Mouse (Mus musculus): ENCODE measurements around the gene Nckipsd. TPM values are rescaled to one million over a fixed set of nuclear protein-coding genes. Genes with fewer than 3 reads are reported as not detected.
A peak's percentile ranks its signal among the peaks of the same experiment; 100 is the strongest.

Nckipsd gene
- total and polyA plus RNA-seq, 3 experiments = 6.4 to 13.2 (median 6.6) TPM

GRCm38 (mm10) chr9:108842989-108843388, 34.8 kb downstream of the Nckipsd start (continued):
- TF ChIP-seq JUN (IDR thresholded peaks at IDR 0.05; ENCODE audit: insufficient read depth, low read depth, low read length) (no peak), PAX5 (IDR thresholded peaks at IDR 0.05; ENCODE audit: low read length) (no peak), MAX (IDR thresholded peaks at IDR 0.05; ENCODE audit: low read length) (peak; percentile 50; the same call in 1 of the 2 replicates), ZMIZ1 (IDR thresholded peaks at IDR 0.05; ENCODE audit: low read depth, low read length) (no peak)

GRCm38 (mm10) chr9:108845390-108845789, 37.2 kb downstream of the Nckipsd start:
- Histone ChIP-seq H3K36me3 (replicated peaks in 1 of 2; ENCODE audit: control insufficient read depth in 1 of 2, insufficient read depth in 1 of 2, low read length in 1 of 2) (no peaks in the 10 kb centered on the region), H3K4me2 (ENCODE audit: insufficient read depth, low read depth, poor library complexity, severe bottlenecking) (no peak overlapping the region), H3K27me3 (replicated peaks) (peaks cover 80% of the 10 kb centered on the region), H3K79me2 (replicated peaks; ENCODE audit: control insufficient read depth, extremely low read depth, insufficient read depth, poor library complexity, severe bottlenecking) (no peaks in the 10 kb centered on the region), H3K4me1 (ENCODE audit: control insufficient read depth in 1 of 2, insufficient read depth in 2 of 2) (peaks cover 4 to 6% of the 10 kb centered on the region in 2 experiments; a peak in 1 of 4 replicates), H3K9ac (ENCODE audit: insufficient read depth, low read depth) (no peak overlapping the region), H3K9me3 (replicated peaks; ENCODE audit: low read length) (no peaks in the 10 kb centered on the region), H3K4me3 (replicated peaks in 1 of 3; ENCODE audit: low read depth in 2 of 3, low read length in 2 of 3, poor library complexity in 1 of 3) (no peak overlapping the region), H3K27ac (ENCODE audit: insufficient read depth, low read depth) (no peak overlapping the region)
- in situ Hi-C loops (cut with MboI; ENCODE audit: low pct_ligation_motif_present, low pct_unique_long_range_greater_than_20kb, low sequenced_read_pairs) (no loop called here), dilution Hi-C loops (cut with MboI; ENCODE audit: extremely low pct_ligation_motif_present, extremely low pct_unique_long_range_greater_than_20kb, low sequenced_read_pairs) (no loop called here)
- no peak for TF ChIP-seq PAX5 (IDR thresholded peaks at IDR 0.05; ENCODE audit: low read length)
- TF ChIP-seq RAD21 (IDR thresholded peaks at IDR 0.05; ENCODE audit: low read depth, low read length) = no peak
- no peak for TF ChIP-seq MAFK (IDR thresholded peaks at IDR 0.05; ENCODE audit: insufficient replicate concordance, low read length)
- TF ChIP-seq POLR2A (IDR thresholded peaks at IDR 0.05; ENCODE audit: low read depth, low read length) = no peak
- no peak for DNase-seq (ENCODE audit: extremely low read depth)

GRCm38 (mm10) chr9:108847374-108847773, 39.2 kb downstream of the Nckipsd start:
- no peak for DNase-seq (ENCODE audit: extremely low read depth)
- H3K9ac ChIP-seq (ENCODE audit: insufficient read depth, low read depth) = no peak overlapping the region
- in situ Hi-C loops (cut with MboI; ENCODE audit: low pct_ligation_motif_present, low pct_unique_long_range_greater_than_20kb, low sequenced_read_pairs) = no loop called here
- TF ChIP-seq ZC3H11A (IDR thresholded peaks at IDR 0.05; ENCODE audit: low read depth, low read length) = no peak
- TF ChIP-seq MAX (IDR thresholded peaks at IDR 0.05; ENCODE audit: low read length) = no peak
- TF ChIP-seq PAX5 (IDR thresholded peaks at IDR 0.05; ENCODE audit: low read length) = no peak
- TF ChIP-seq ZMIZ1 (IDR thresholded peaks at IDR 0.05; ENCODE audit: low read depth, low read length) = no peak
- TF ChIP-seq SMC3 (IDR thresholded peaks at IDR 0.05; ENCODE audit: low read depth, low read length) = no peak
- TF ChIP-seq POLR2AphosphoS2 (IDR thresholded peaks at IDR 0.05; ENCODE audit: low read depth, low read length) = no peak
- TF ChIP-seq E2F4 (IDR thresholded peaks at IDR 0.05; ENCODE audit: insufficient replicate concordance, low read depth, low read length) = no peak
- no peak for TF ChIP-seq MXI1 (IDR thresholded peaks at IDR 0.05; ENCODE audit: low read depth, low read length)
- no peak for TF ChIP-seq RAD21 (IDR thresholded peaks at IDR 0.05; ENCODE audit: low read depth, low read length)
- no peak for TF ChIP-seq HCFC1 (IDR thresholded peaks at IDR 0.05; ENCODE audit: low read depth, low read length)
- no peak for TF ChIP-seq ZKSCAN1 (IDR thresholded peaks at IDR 0.05; ENCODE audit: borderline replicate concordance, low read depth, low read length)
- no peak for TF ChIP-seq TCF12 (IDR thresholded peaks at IDR 0.05; ENCODE audit: low read depth, low read length)
- no peaks in the 10 kb centered on the region for H3K9me3 ChIP-seq (replicated peaks; ENCODE audit: low read length)
- no peaks in the 10 kb centered on the region for H3K79me2 ChIP-seq (replicated peaks; ENCODE audit: control insufficient read depth, extremely low read depth, insufficient read depth, poor library complexity, severe bottlenecking)
- H3K4me3 ChIP-seq (replicated peaks in 1 of 3; ENCODE audit: low read depth in 2 of 3, low read length in 2 of 3, poor library complexity in 1 of 3) = no peak overlapping the region
- peaks cover 6 to 15% of the 10 kb centered on the region in 2 experiments; a peak in 3 of 4 replicates for H3K4me1 ChIP-seq (ENCODE audit: control insufficient read depth in 1 of 2, insufficient read depth in 2 of 2)
- no peak overlapping the region for H3K4me2 ChIP-seq (ENCODE audit: insufficient read depth, low read depth, poor library complexity, severe bottlenecking)
- dilution Hi-C loops (cut with MboI; ENCODE audit: extremely low pct_ligation_motif_present, extremely low pct_unique_long_range_greater_than_20kb, low sequenced_read_pairs) = no loop called here
- H3K27ac ChIP-seq (ENCODE audit: insufficient read depth, low read depth) = no peak overlapping the region
- H3K36me3 ChIP-seq (replicated peaks in 1 of 2; ENCODE audit: control insufficient read depth in 1 of 2, insufficient read depth in 1 of 2, low read length in 1 of 2) = no peaks in the 10 kb centered on the region
- H3K27me3 ChIP-seq (replicated peaks) = peaks cover 61% of the 10 kb centered on the region
